Mouse (Mus musculus): ENCODE data around the gene Tmem184b. TPM values are rescaled to one million over a fixed set of nuclear protein-coding genes. Genes with fewer than 3 reads are reported as not detected.
A peak's percentile ranks its signal among the peaks of the same experiment; 100 is the strongest.

The Tmem184b gene
- total and polyA plus RNA-seq, 3 experiments = 1.9 to 13.8 (median 11.3) TPM

DNA sequence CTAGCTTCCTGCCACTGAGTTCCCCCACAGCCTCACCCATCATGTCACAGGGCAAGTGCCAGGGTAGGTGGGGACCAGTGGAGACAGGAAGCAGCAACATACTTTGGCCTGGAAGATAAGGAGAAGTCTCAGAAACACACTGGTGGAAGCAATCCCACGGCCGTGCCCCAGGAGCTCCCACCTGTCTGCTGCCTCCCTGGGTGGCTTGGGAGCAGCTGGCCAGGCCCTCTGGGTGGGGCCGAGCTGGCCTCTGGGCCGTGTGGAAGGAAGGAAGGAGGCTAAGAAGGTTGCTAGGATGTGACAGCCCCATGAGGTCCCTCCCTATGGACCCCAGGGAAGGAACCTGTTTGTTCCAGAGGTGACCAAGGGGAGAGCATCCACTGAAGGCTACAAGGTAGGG is 42.3 kb downstream of the Tmem184b start:
- ATAC-seq (ENCODE audit: extremely low read depth, insufficient number of reproducible peaks, low FRiP score, poor library complexity, severe bottlenecking) (no peak), DNase-seq (ENCODE audit: low spot score) (no peak)
- Histone ChIP-seq H3K4me1 (ENCODE audit: insufficient read depth, low read depth, low read length) (peaks cover 4% of the 10 kb centered on the region; the same call in 1 of the 2 replicates), H3K4me3 (ENCODE audit: low read depth, low read length) (no peak overlapping the region), H3K36me3 (replicated peaks) (peaks cover 41% of the 10 kb centered on the region), H3K27me3 (ENCODE audit: insufficient read depth, low read length) (peaks cover 21% of the 10 kb centered on the region), H3K9me3 (replicated peaks) (peaks cover 7% of the 10 kb centered on the region)
- no peak for TF ChIP-seq TAL1 (conservative IDR thresholded peaks at IDR 0.05; ENCODE audit: low read depth, low read length)
- no peak for TF ChIP-seq GATA1 (IDR thresholded peaks at IDR 0.05; ENCODE audit: borderline replicate concordance, low read length)
- TF ChIP-seq GATA2 (IDR thresholded peaks at IDR 0.05; ENCODE audit: borderline replicate concordance, low read depth, low read length) = no peak
- TF ChIP-seq POLR2AphosphoS5 (IDR thresholded peaks at IDR 0.05; ENCODE audit: insufficient replicate concordance, low read depth, low read length) = no peak
- TF ChIP-seq CTCF (IDR thresholded peaks at IDR 0.05; ENCODE audit: low read depth, low read length) = no peak

DNA sequence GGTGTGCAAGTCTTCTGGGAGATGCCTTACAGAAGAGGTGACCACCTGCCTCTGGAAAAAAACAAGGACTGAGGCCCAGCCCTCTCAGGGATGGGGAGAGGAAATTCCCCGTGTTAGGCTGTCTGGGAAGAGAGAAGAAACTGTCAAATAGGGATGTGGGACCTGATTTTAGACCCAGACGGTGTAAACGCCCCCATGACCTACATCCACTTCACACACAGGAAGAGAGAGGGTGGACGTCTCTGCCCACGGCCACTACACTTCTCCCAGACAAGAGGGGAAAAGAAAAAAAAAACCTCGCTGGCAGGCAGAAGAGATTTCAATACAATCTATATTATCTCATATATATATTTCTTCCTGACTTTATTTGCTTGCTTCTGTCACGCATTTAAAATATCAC is 43.0 kb downstream of the Tmem184b start:
- no peak for TF ChIP-seq GATA1 (IDR thresholded peaks at IDR 0.05; ENCODE audit: borderline replicate concordance, low read length)
- no peak for TF ChIP-seq GATA2 (IDR thresholded peaks at IDR 0.05; ENCODE audit: borderline replicate concordance, low read depth, low read length)
- TF ChIP-seq CTCF (IDR thresholded peaks at IDR 0.05; ENCODE audit: low read depth, low read length) = no peak
- TF ChIP-seq TAL1 (conservative IDR thresholded peaks at IDR 0.05; ENCODE audit: low read depth, low read length) = no peak
- TF ChIP-seq POLR2AphosphoS5 (IDR thresholded peaks at IDR 0.05; ENCODE audit: insufficient replicate concordance, low read depth, low read length) = no peak
- DNase-seq (ENCODE audit: low spot score) = no peak
- Histone ChIP-seq H3K4me3 (ENCODE audit: low read depth, low read length) (no peak overlapping the region), H3K9me3 (replicated peaks) (peaks cover 7% of the 10 kb centered on the region), H3K4me1 (ENCODE audit: insufficient read depth, low read depth, low read length) (peaks cover 4% of the 10 kb centered on the region; the same call in 1 of the 2 replicates), H3K27me3 (ENCODE audit: insufficient read depth, low read length) (peaks cover 14% of the 10 kb centered on the region; the same call in 1 of the 2 replicates), H3K36me3 (replicated peaks) (peaks cover 46% of the 10 kb centered on the region)
- no peak for ATAC-seq (ENCODE audit: extremely low read depth, insufficient number of reproducible peaks, low FRiP score, poor library complexity, severe bottlenecking)

DNA sequence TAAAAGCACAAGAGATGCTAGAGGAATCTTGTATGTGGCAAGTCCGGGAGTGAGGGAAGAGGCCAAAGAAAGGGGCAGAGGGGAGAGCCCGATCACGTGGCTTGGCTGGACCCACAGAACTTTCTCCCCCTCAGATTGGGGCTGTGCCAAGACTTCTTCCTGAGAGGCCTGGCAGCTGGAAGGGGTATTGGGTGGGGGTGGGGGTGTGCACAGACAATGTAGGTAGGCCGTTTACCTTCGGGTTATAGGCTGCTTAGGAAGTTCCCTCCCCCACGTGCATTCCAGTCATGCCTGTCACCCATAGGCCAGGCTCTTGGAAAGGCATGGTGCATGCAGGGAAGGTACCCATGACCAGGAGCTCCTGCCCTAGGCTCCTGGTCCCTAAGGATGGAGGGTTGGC is 43.4 kb downstream of the Tmem184b start:
- peaks cover 7% of the 10 kb centered on the region for H3K9me3 ChIP-seq (replicated peaks)
- no peak for DNase-seq (ENCODE audit: low spot score)
- peaks cover 46% of the 10 kb centered on the region for H3K36me3 ChIP-seq (replicated peaks)
- H3K27me3 ChIP-seq (ENCODE audit: insufficient read depth, low read length) = peaks cover 14% of the 10 kb centered on the region; the same call in 1 of the 2 replicates
- ATAC-seq (ENCODE audit: extremely low read depth, insufficient number of reproducible peaks, low FRiP score, poor library complexity, severe bottlenecking) = no peak
- no peak for TF ChIP-seq GATA1 (IDR thresholded peaks at IDR 0.05; ENCODE audit: borderline replicate concordance, low read length)
- TF ChIP-seq CTCF (IDR thresholded peaks at IDR 0.05; ENCODE audit: low read depth, low read length) = no peak
- TF ChIP-seq TAL1 (conservative IDR thresholded peaks at IDR 0.05; ENCODE audit: low read depth, low read length) = no peak
- TF ChIP-seq GATA2 (IDR thresholded peaks at IDR 0.05; ENCODE audit: borderline replicate concordance, low read depth, low read length) = no peak
- no peak for TF ChIP-seq POLR2AphosphoS5 (IDR thresholded peaks at IDR 0.05; ENCODE audit: insufficient replicate concordance, low read depth, low read length)
- peaks cover 4% of the 10 kb centered on the region; the same call in 1 of the 2 replicates for H3K4me1 ChIP-seq (ENCODE audit: insufficient read depth, low read depth, low read length)
- no peak overlapping the region for H3K4me3 ChIP-seq (ENCODE audit: low read depth, low read length)

DNA sequence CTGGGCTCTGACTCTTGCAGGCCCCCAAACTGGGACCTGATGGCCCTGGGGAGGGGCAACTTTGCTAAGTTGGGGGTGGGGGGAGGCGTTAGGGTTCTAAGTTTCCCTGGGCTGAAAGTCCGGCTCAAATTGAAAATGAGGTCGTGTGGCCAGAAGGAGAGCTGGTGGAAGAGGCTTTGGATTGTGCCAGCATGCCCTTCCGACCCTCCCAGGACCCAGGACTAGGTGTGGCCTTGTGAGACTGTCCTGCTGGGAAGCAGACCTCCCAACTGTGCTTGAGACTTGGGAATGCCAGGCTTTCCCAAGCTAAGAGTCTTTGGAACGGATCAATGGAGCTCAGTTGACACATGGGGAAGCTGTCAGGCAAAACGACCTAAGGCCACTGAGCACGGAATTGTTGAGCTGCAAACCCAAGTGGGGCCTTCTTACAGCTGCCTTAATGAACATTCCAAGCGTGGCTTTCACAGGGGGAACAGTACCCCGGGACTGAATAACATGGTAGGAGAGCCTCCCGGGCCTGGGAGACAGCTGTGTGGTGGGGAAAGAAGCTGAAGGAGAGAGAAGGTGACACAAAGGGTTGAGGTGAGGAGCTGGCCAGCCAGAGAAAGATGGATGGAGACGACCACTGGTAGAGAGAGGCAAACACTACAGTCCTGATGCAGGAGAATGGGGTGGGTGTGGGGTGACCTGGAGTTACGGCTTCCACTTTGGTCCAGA is 45.2 kb downstream of the Tmem184b start:
- Histone ChIP-seq H3K36me3 (replicated peaks) (peaks cover 63% of the 10 kb centered on the region), H3K9me3 (replicated peaks) (peaks cover 7% of the 10 kb centered on the region), H3K4me3 (ENCODE audit: low read depth, low read length) (no peak overlapping the region), H3K27me3 (ENCODE audit: insufficient read depth, low read length) (peaks cover 7% of the 10 kb centered on the region; the same call in 1 of the 2 replicates), H3K4me1 (ENCODE audit: insufficient read depth, low read depth, low read length) (peaks cover 15% of the 10 kb centered on the region)
- no peak for DNase-seq (ENCODE audit: low spot score)
- no peak for ATAC-seq (ENCODE audit: extremely low read depth, insufficient number of reproducible peaks, low FRiP score, poor library complexity, severe bottlenecking)
- TF ChIP-seq CTCF (IDR thresholded peaks at IDR 0.05; ENCODE audit: low read depth, low read length) = no peak
- no peak for TF ChIP-seq POLR2AphosphoS5 (IDR thresholded peaks at IDR 0.05; ENCODE audit: insufficient replicate concordance, low read depth, low read length)
- no peak for TF ChIP-seq GATA1 (IDR thresholded peaks at IDR 0.05; ENCODE audit: borderline replicate concordance, low read length)
- no peak for TF ChIP-seq TAL1 (conservative IDR thresholded peaks at IDR 0.05; ENCODE audit: low read depth, low read length)
- no peak for TF ChIP-seq GATA2 (IDR thresholded peaks at IDR 0.05; ENCODE audit: borderline replicate concordance, low read depth, low read length)

DNA sequence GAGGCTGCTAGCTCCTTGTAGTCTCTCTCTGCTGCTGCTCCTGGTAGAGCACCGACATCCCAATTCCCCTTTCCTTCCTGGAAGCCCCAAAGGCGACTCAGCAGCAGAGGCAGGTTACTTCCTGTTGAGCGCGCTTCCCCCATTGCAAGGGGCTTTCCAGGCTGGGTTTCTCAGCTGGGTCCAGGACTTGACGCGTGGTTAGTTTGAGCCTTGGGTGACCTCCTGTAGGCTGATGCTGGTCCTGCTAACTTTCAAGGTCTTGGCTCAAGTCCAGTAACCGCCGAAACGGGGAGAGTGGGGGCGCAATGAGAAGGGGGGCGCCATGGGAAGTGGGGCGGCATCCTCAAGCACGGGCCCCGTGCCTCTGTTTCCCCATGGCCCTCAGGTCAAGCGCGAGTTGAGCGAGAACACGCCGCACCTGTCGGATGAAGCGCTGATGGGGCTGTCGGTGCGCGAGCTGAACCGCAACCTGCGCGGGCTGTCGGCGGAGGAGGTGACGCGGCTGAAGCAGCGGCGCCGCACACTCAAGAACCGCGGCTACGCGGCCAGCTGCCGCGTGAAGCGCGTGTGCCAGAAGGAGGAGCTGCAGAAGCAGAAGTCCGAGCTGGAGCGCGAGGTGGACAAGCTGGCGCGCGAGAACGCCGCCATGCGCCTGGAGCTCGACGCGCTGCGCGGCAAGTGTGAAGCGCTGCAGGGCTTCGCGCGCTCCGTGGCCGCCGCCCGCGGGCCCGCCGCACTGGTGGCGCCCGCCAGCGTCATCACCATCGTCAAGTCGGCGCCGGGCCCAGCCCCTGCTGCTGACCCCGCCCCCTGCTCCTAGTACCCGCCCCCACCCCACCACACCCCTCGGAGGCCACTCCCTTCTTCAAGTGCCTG is 46.1 kb downstream of the Tmem184b start:
- peak overlapping the region; percentile 16; the same call in 1 of the 2 replicates for H3K4me3 ChIP-seq (ENCODE audit: low read depth, low read length)
- H3K27me3 ChIP-seq (ENCODE audit: insufficient read depth, low read length) = peaks cover 7% of the 10 kb centered on the region; the same call in 1 of the 2 replicates
- ATAC-seq (ENCODE audit: extremely low read depth, insufficient number of reproducible peaks, low FRiP score, poor library complexity, severe bottlenecking) (no peak), DNase-seq (ENCODE audit: low spot score) (no peak)
- H3K4me1 ChIP-seq (ENCODE audit: insufficient read depth, low read depth, low read length) = peaks cover 22% of the 10 kb centered on the region
- peaks cover 67% of the 10 kb centered on the region for H3K36me3 ChIP-seq (replicated peaks)
- TF ChIP-seq CTCF (IDR thresholded peaks at IDR 0.05; ENCODE audit: low read depth, low read length) (no peak), GATA2 (IDR thresholded peaks at IDR 0.05; ENCODE audit: borderline replicate concordance, low read depth, low read length) (no peak), GATA1 (IDR thresholded peaks at IDR 0.05; ENCODE audit: borderline replicate concordance, low read length) (no peak), POLR2AphosphoS5 (IDR thresholded peaks at IDR 0.05; ENCODE audit: insufficient replicate concordance, low read depth, low read length) (no peak), TAL1 (conservative IDR thresholded peaks at IDR 0.05; ENCODE audit: low read depth, low read length) (no peak)
- peaks cover 7% of the 10 kb centered on the region for H3K9me3 ChIP-seq (replicated peaks)

Data from G1E (cell line).